Mouse (Mus musculus): ENCODE data around the gene Ercc8. TPM values are rescaled to one million over a fixed set of nuclear protein-coding genes. Genes with fewer than 3 reads are reported as not detected.

Ercc8 gene
- total and polyA plus RNA-seq, 2 experiments from 2014 or later = 33.2 to 33.8 TPM

DNA sequence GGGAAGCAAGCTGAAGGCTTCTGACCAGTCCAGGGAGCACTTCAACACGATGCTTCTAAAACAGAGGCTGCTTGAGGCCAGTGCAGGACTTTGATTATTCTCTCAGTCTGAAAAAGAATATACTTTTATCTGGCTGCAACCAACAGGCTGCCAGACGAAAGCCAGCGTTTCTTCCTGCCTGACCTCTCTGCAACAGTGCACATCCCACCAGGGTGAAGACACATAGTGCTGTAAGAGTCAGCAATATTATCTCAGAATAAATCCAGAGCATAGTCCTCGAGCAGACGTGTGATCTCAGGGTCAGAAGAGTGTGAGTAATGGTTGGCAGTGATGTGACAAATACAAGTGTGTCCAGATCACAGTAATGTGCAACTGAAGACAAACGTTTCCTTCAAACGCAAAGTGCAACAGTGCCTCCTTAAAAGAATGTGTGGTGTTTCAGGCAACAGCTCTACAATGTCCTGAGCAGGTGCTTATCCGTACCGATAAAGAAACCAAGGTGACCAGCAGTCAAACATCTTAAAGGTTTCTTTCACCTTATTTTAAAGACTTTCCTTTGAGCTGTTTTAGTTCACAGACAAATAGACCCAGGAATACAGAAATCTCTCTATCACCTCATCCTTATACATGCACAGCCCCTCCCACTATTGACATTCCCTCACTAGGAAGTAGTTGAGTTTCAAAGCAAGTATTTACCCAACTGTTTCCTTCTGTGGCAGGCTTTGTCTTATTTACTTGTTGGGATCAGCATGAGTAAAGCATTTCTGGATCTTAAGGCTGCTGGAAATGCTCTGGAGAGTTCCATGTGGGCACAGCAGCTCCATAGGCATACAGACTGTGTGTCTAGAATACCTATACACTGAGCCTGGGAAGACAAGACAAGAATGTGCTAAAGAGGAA, 38.9 kb upstream of the Ercc8 start:
- no peak for TF ChIP-seq CTCF (IDR thresholded peaks at IDR 0.05)
- H3K27me3 ChIP-seq (ENCODE audit: insufficient read depth, low read length) = no peaks in the 10 kb centered on the region
- DNase-seq (ENCODE audit: low spot score) (no peak), ATAC-seq (ENCODE audit: low FRiP score) (no peak)
- no peak overlapping the region for H3K4me2 ChIP-seq (ENCODE audit: low read depth, low read length, poor library complexity, severe bottlenecking)
- no peaks in the 10 kb centered on the region for H3K9me3 ChIP-seq (ENCODE audit: low read length)
- no peaks in the 10 kb centered on the region for H3K4me1 ChIP-seq (ENCODE audit: insufficient read depth, low read length)
- WGBS = 84% methylated on average over 9 of the region's 9 CpGs
- no peak overlapping the region for H3K4me3 ChIP-seq (ENCODE audit: low read depth, low read length)
- no peak overlapping the region for H3K9ac ChIP-seq (replicated peaks; ENCODE audit: low read length, poor library complexity, severe bottlenecking)
- no peaks in the 10 kb centered on the region for H3K36me3 ChIP-seq (ENCODE audit: insufficient read depth, low read length)
- H3K27ac ChIP-seq (ENCODE audit: low read depth, low read length) = no peak overlapping the region

DNA sequence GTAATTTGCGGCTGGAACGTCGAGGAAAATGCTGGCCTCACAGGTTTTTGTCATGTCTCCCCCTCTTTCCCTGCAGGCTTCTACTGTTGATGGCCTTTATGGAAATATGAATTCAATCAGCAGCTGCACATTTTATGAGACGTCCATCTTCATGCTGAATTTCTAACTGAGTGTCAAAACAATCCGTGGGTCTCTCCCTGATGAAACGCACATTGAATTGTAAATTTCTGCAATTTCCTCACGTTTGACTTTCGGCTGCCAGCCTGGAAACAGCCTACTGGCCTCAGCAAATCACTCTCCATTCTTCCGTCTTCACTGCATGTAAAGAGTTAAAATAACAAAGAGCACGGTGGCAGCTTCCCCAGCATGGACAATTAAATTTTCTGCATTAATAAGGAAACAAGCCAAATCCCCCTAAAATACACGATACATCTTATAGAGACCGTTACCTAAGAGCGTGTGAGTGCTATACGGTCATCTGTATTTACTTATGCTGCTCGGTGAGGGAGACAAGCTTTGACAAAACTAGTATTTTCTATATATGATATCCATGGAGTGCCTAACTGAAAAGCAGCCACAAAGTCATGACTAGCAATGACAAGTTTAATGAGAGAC, 35.3 kb upstream of the Ercc8 start:
- no peaks in the 10 kb centered on the region for H3K27me3 ChIP-seq (ENCODE audit: insufficient read depth, low read length)
- peak overlapping the region; percentile 35 for H3K4me2 ChIP-seq (ENCODE audit: low read depth, low read length, poor library complexity, severe bottlenecking)
- H3K4me1 ChIP-seq (ENCODE audit: insufficient read depth, low read length) = no peaks in the 10 kb centered on the region
- H3K27ac ChIP-seq (ENCODE audit: low read depth, low read length) = no peak overlapping the region
- no peak for ATAC-seq (ENCODE audit: low FRiP score)
- H3K9ac ChIP-seq (replicated peaks; ENCODE audit: low read length, poor library complexity, severe bottlenecking) = no peak overlapping the region
- no peak for TF ChIP-seq CTCF (IDR thresholded peaks at IDR 0.05)
- DNase-seq (ENCODE audit: low spot score) = peak; percentile 10
- no peaks in the 10 kb centered on the region for H3K9me3 ChIP-seq (ENCODE audit: low read length)
- WGBS = 18% methylated on average over 15 of the region's 15 CpGs
- peak overlapping the region; percentile 1; the same call in 1 of the 2 replicates for H3K4me3 ChIP-seq (ENCODE audit: low read depth, low read length)
- H3K36me3 ChIP-seq (ENCODE audit: insufficient read depth, low read length) = no peaks in the 10 kb centered on the region

DNA sequence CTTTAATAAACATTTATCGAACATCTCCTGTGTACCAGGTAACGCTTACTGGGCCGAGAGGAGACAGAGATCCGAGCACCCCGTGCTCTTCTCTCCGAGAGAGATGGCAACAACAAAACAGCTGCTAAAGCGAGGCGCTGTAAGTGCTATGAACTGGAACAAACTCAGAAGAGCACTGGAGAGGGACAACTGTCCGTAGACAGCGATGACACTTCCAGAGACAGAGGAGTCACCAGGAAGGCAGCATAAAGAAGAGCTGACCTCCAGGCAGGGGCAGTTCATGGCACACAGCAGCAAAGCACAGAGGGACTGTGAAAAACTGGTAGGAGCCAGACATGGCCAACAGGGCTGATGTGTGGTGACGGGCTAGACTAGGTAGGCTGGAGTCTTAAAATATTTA, 34.4 kb upstream of the Ercc8 start:
- no peak overlapping the region for H3K27ac ChIP-seq (ENCODE audit: low read depth, low read length)

DNA sequence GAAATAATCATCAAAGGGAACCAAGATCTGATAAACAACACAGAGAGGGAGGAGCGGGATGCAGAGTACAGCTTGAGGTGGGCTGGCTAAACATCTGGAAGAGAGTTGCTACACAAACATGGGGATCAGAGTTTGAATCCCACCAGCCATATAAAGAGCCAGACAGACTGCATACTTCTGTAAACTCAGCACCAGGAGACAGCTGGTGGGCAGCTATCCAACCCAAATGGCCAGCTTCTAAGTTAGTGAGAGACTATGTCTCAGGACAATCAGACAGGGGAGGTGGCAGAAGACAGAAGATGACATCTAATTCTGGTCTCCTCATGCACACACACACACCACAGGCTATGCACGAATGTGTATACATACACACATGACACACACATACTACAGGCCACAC, 32.3 kb upstream of the Ercc8 start:
- no peak for TF ChIP-seq CTCF (IDR thresholded peaks at IDR 0.05)
- ATAC-seq (ENCODE audit: low FRiP score) (no peak), DNase-seq (ENCODE audit: low spot score) (no peak)
- no peak overlapping the region for H3K4me2 ChIP-seq (ENCODE audit: low read depth, low read length, poor library complexity, severe bottlenecking)
- H3K4me3 ChIP-seq (ENCODE audit: low read depth, low read length) = no peak overlapping the region
- H3K27ac ChIP-seq (ENCODE audit: low read depth, low read length) = no peak overlapping the region
- no peaks in the 10 kb centered on the region for H3K36me3 ChIP-seq (ENCODE audit: insufficient read depth, low read length)
- no peak overlapping the region for H3K9ac ChIP-seq (replicated peaks; ENCODE audit: low read length, poor library complexity, severe bottlenecking)
- no peaks in the 10 kb centered on the region for H3K27me3 ChIP-seq (ENCODE audit: insufficient read depth, low read length)
- no peaks in the 10 kb centered on the region for H3K9me3 ChIP-seq (ENCODE audit: low read length)
- no peaks in the 10 kb centered on the region for H3K4me1 ChIP-seq (ENCODE audit: insufficient read depth, low read length)
- 96% methylated on average over 2 of the region's 2 CpGs for WGBS

More for the DNA sequence above, 34.4 kb upstream of the Ercc8 start:
- Histone ChIP-seq H3K4me2 (ENCODE audit: low read depth, low read length, poor library complexity, severe bottlenecking) (no peak overlapping the region), H3K9me3 (ENCODE audit: low read length) (no peaks in the 10 kb centered on the region), H3K27me3 (ENCODE audit: insufficient read depth, low read length) (no peaks in the 10 kb centered on the region), H3K4me3 (ENCODE audit: low read depth, low read length) (no peak overlapping the region), H3K36me3 (ENCODE audit: insufficient read depth, low read length) (no peaks in the 10 kb centered on the region), H3K4me1 (ENCODE audit: insufficient read depth, low read length) (no peaks in the 10 kb centered on the region), H3K9ac (replicated peaks; ENCODE audit: low read length, poor library complexity, severe bottlenecking) (no peak overlapping the region)
- DNase-seq (ENCODE audit: low spot score) = no peak
- TF ChIP-seq CTCF (IDR thresholded peaks at IDR 0.05) = no peak
- WGBS = 62% methylated on average over 11 of the region's 11 CpGs
- no peak for ATAC-seq (ENCODE audit: low FRiP score)

DNA sequence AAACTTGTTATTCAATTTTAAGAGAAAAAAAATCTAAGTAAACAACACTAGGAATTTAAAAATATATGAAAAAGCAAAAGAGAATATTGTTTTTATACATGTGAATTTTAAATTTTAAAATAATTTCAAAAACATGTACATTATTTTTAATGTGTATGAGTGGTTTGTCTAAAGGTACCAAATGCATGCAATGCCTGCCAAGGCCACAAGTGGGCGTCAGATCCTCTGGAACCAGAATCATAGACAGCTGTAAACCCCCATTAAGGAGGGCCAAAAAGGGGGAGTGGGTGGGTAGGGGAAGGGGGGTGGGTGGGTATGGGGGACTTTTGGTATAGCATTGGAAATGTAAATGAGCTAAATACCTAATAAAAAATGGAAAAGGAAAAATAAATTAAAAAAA, 31.4 kb upstream of the Ercc8 start:
- TF ChIP-seq CTCF (IDR thresholded peaks at IDR 0.05) = peak; percentile 65
- no peak for ATAC-seq (ENCODE audit: low FRiP score)
- no peak overlapping the region for H3K4me2 ChIP-seq (ENCODE audit: low read depth, low read length, poor library complexity, severe bottlenecking)
- H3K9ac ChIP-seq (replicated peaks; ENCODE audit: low read length, poor library complexity, severe bottlenecking) = no peak overlapping the region
- H3K9me3 ChIP-seq (ENCODE audit: low read length) = no peaks in the 10 kb centered on the region
- H3K36me3 ChIP-seq (ENCODE audit: insufficient read depth, low read length) = no peaks in the 10 kb centered on the region
- no peaks in the 10 kb centered on the region for H3K27me3 ChIP-seq (ENCODE audit: insufficient read depth, low read length)
- H3K4me1 ChIP-seq (ENCODE audit: insufficient read depth, low read length) = no peaks in the 10 kb centered on the region
- DNase-seq (ENCODE audit: low spot score) = peak; percentile 55
- 0% methylated on average over 1 of the region's 1 CpGs for whole genome bisulfite sequencing
- no peak overlapping the region for H3K4me3 ChIP-seq (ENCODE audit: low read depth, low read length)
- no peak overlapping the region for H3K27ac ChIP-seq (ENCODE audit: low read depth, low read length)

DNA sequence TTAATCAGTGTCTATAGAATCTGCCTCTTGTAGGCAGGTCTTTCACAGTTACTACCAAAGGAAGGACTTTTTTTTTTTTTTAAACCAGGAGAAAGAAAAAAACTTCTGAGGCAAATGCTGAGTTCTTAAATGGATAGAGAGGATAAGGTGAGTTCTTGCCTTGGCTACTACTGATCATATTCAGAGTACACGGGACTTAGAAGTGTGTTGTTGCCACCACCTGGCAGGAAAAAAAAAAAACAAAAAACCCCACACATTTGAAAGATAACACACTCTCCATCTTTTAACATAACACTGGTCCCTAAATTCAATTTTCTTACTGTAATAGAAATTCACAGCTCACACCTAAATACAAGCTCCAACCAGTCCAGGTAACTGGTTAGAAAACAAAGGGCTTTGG, 30.6 kb upstream of the Ercc8 start:
- no peaks in the 10 kb centered on the region for H3K4me1 ChIP-seq (ENCODE audit: insufficient read depth, low read length)
- H3K36me3 ChIP-seq (ENCODE audit: insufficient read depth, low read length) = no peaks in the 10 kb centered on the region
- H3K9me3 ChIP-seq (ENCODE audit: low read length) = no peaks in the 10 kb centered on the region
- no peak overlapping the region for H3K27ac ChIP-seq (ENCODE audit: low read depth, low read length)
- H3K4me3 ChIP-seq (ENCODE audit: low read depth, low read length) = no peak overlapping the region
- DNase-seq (ENCODE audit: low spot score) (no peak), ATAC-seq (ENCODE audit: low FRiP score) (no peak)
- H3K4me2 ChIP-seq (ENCODE audit: low read depth, low read length, poor library complexity, severe bottlenecking) = no peak overlapping the region
- WGBS = 48% methylated on average over 1 of the region's 1 CpGs
- no peak overlapping the region for H3K9ac ChIP-seq (replicated peaks; ENCODE audit: low read length, poor library complexity, severe bottlenecking)
- no peak for TF ChIP-seq CTCF (IDR thresholded peaks at IDR 0.05)
- H3K27me3 ChIP-seq (ENCODE audit: insufficient read depth, low read length) = no peaks in the 10 kb centered on the region
